Mouse (Mus musculus): ENCODE data around the gene Fli1.
A peak's percentile ranks its signal among the peaks of the same experiment; 100 is the strongest.

Gene Fli1

GRCm38 (mm10) chr9:32562837-32563236 is 20.2 kb upstream of the Fli1 start:
- no peak for DNase-seq (ENCODE audit: low read depth, low spot score)
- no peaks in the 10 kb centered on the region for H3K27me3 ChIP-seq (ENCODE audit: control insufficient read depth, insufficient read depth, low read length, poor library complexity, severe bottlenecking)

GRCm38 (mm10) chr9:32562409-32562808 is 19.7 kb upstream of the Fli1 start:
- Histone ChIP-seq H3K27me3 (ENCODE audit: control insufficient read depth, insufficient read depth, low read length, poor library complexity, severe bottlenecking) (no peaks in the 10 kb centered on the region), H3K36me3 (ENCODE audit: control insufficient read depth, insufficient read depth, low read length, poor library complexity, severe bottlenecking) (no peaks in the 10 kb centered on the region)
- DNase-seq (ENCODE audit: low read depth, low spot score) = peak; percentile 80

More at GRCm38 (mm10) chr9:32562837-32563236, 20.2 kb upstream of the Fli1 start:
- H3K36me3 ChIP-seq (ENCODE audit: control insufficient read depth, insufficient read depth, low read length, poor library complexity, severe bottlenecking) = no peaks in the 10 kb centered on the region

GRCm38 (mm10) chr9:32561190-32561890 is 18.7 kb upstream of the Fli1 start:
- H3K36me3 ChIP-seq (ENCODE audit: control insufficient read depth, insufficient read depth, low read length, poor library complexity, severe bottlenecking) = no peaks in the 10 kb centered on the region
- H3K27me3 ChIP-seq (ENCODE audit: control insufficient read depth, insufficient read depth, low read length, poor library complexity, severe bottlenecking) = no peaks in the 10 kb centered on the region
- no peak for DNase-seq (ENCODE audit: low read depth, low spot score)

DNA sequence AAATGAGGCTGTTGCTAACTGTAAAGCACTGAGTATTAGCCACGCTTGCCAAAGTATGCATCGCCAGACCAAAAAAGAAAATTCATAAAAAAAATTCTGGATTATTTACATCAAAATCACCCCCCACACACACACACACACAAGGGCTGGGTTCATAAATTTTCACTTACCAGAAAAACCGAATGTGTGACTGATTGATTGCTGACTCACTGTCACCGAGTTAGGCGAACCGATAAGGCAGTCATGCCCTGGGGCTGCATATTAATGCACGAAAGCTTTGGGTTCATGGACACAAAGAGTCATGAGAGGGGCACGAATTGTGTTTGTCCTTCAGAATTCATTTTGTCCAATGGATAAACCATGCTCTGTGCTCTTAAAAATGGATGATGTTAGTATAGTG is 17.2 kb upstream of the Fli1 start:
- DNase-seq (ENCODE audit: low read depth, low spot score) = no peak

GRCm38 (mm10) chr9:32559454-32559853 is 16.8 kb upstream of the Fli1 start:
- H3K36me3 ChIP-seq (ENCODE audit: control insufficient read depth, insufficient read depth, low read length, poor library complexity, severe bottlenecking) = no peaks in the 10 kb centered on the region
- no peak for DNase-seq (ENCODE audit: low read depth, low spot score)

More for the DNA sequence above, 17.2 kb upstream of the Fli1 start:
- no peaks in the 10 kb centered on the region for H3K27me3 ChIP-seq (ENCODE audit: control insufficient read depth, insufficient read depth, low read length, poor library complexity, severe bottlenecking)
- H3K36me3 ChIP-seq (ENCODE audit: control insufficient read depth, insufficient read depth, low read length, poor library complexity, severe bottlenecking) = no peaks in the 10 kb centered on the region

DNA sequence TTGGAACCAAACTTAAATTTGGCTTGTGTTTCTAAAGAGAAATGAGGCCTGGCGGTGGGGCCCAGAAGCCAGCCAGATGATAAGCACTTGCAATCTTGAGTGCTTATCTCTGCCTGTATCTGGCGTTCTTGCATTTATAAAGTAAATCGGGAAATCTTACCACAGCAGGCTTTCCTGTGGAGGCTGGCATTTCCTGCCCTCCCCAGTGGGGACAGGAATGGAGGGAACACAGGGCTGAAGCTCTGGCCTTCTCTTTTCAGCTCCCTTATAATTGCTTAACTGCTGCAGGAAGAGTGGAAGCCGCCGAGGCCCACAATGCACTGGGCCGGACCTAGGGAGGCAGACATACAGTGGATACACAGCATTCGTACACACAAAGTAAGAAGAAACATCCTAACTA is 13.7 kb upstream of the Fli1 start:
- DNase-seq (ENCODE audit: low read depth, low spot score) = no peak
- Histone ChIP-seq H3K27me3 (ENCODE audit: control insufficient read depth, insufficient read depth, low read length, poor library complexity, severe bottlenecking) (no peaks in the 10 kb centered on the region), H3K36me3 (ENCODE audit: control insufficient read depth, insufficient read depth, low read length, poor library complexity, severe bottlenecking) (peaks cover 2% of the 10 kb centered on the region; the same call in 1 of the 2 replicates)

More at GRCm38 (mm10) chr9:32559454-32559853, 16.8 kb upstream of the Fli1 start:
- H3K27me3 ChIP-seq (ENCODE audit: control insufficient read depth, insufficient read depth, low read length, poor library complexity, severe bottlenecking) = no peaks in the 10 kb centered on the region

- H3K36me3 ChIP-seq (ENCODE audit: control insufficient read depth, insufficient read depth, low read length, poor library complexity, severe bottlenecking) = peaks cover 2% of the 10 kb centered on the region; the same call in 1 of the 2 replicates
Measured at GRCm38 (mm10) chr9:32555279-32555678, 12.6 kb upstream of the Fli1 start.

GRCm38 (mm10) chr9:32550541-32550940 is 7.9 kb upstream of the Fli1 start:
- peaks cover 2% of the 10 kb centered on the region; the same call in 1 of the 2 replicates for H3K36me3 ChIP-seq (ENCODE audit: control insufficient read depth, insufficient read depth, low read length, poor library complexity, severe bottlenecking)
- no peaks in the 10 kb centered on the region for H3K27me3 ChIP-seq (ENCODE audit: control insufficient read depth, insufficient read depth, low read length, poor library complexity, severe bottlenecking)
- DNase-seq (ENCODE audit: low read depth, low spot score) = no peak

More at GRCm38 (mm10) chr9:32555279-32555678, 12.6 kb upstream of the Fli1 start:
- DNase-seq (ENCODE audit: low read depth, low spot score) = no peak
- no peaks in the 10 kb centered on the region for H3K27me3 ChIP-seq (ENCODE audit: control insufficient read depth, insufficient read depth, low read length, poor library complexity, severe bottlenecking)

DNA sequence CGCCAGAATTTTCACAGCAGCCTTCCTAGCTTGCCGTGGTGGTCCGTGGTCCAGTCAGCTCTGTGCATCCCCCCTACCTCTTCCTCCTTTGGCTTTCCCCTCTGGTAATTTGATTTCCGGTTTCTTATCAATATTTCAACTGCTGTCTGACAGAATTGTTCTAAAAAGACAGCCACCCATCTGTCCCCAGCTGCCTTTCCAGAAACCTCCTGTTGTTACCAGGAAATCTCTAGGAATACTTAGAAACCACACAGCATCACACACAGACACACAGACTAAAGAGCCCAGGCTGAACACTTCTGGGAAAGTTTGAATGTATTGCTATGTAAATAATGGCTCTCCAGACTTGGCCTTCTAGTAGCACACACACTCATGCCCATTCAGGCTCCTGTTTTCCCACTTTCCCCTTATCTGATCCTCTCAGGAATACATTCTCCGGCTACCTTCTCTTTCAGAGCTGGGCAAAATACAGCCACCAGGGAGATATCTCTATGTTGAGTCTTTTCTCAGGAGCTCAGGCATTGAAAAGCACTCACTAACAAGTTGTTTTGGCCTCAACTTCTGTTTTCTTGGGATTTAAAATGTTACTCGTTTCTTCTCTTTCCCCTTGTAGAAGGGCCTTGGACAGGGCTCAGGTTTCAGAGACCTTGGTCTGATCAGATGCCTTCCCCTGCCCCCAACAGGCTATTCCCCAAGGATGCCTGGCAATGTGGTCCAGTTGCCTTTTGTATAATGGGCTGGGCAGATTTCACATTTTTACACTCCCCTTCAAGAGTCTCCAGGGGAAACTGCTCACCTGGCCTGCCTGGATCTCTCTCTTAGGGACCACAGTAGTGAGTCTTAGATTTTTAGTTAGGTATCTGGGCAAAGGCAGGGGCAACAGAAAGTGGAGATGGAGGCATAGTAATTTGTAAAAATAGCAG is 7.1 kb upstream of the Fli1 start:
- H3K27me3 ChIP-seq (ENCODE audit: control insufficient read depth, insufficient read depth, low read length, poor library complexity, severe bottlenecking) = no peaks in the 10 kb centered on the region
- H3K36me3 ChIP-seq (ENCODE audit: control insufficient read depth, insufficient read depth, low read length, poor library complexity, severe bottlenecking) = peaks cover 2% of the 10 kb centered on the region; the same call in 1 of the 2 replicates
- no peak for DNase-seq (ENCODE audit: low read depth, low spot score)

DNA sequence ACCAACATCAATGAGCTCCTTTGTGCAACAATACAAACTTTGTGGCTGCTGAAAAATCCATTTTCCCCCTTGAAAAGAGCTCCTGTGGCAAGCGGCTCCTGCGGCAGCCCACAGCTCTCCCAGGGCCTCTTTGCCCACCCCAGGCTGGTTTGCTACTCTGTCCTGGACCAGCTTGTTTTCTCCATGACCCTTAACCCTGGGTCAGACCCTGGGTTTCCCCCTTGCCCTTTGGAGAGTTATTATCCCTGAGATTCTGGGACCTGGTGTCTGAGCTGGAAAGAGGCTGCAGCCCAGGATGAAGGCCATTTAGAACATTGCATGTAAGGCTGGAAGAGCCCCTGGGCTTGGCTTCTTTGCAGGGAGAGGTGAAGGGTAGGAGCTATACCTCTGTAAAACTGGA is 4.1 kb upstream of the Fli1 start:
- no peaks in the 10 kb centered on the region for H3K36me3 ChIP-seq (ENCODE audit: control insufficient read depth, insufficient read depth, low read length, poor library complexity, severe bottlenecking)
- no peaks in the 10 kb centered on the region for H3K27me3 ChIP-seq (ENCODE audit: control insufficient read depth, insufficient read depth, low read length, poor library complexity, severe bottlenecking)
- no peak for DNase-seq (ENCODE audit: low read depth, low spot score)

DNA sequence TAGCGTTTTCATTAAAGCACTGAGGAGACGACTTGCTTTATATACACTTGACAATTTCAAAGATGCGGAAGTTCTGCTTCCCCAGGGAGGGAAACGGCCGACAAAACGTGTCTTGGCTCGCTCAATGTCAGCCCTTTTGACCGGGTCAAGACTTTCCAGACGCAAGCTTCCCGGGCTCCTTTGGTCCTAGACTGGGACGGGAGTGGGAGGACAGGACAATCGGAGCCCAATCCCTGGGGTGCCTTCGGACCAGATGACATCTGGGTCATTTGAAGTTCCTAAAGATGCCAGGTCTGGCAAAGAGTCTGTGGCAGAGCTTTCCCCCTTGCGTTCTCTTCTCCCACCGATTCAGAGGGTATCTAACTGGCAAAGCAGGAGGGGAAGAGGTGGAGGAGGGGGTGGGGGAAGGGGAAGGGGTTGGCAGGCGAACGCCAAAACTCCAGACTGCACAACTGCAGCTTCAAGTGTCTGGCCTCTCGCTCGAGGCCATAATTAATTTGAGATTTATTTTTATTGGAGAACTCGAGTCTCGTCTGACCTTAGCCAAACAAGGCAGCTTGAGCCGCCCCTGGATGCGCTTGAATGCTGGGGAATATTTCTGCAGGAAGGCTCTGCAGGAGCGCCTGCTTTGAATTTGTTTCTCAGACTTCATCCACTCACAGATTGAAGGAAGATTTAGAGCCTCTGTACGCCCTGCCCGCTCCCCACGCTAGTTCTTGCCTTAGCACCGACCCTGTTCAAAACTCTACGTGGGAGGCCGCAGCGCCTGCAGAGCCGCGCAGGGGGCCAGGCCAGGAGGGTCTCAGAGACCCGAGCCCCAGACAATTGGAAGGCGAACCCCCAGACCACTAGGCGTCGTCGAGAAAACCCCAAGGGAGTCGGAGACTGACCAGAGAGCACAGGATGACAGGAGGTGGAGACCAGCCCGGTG is 2.3 kb upstream of the Fli1 start:
- peak; percentile 45 for DNase-seq (ENCODE audit: low read depth, low spot score)
- Histone ChIP-seq H3K36me3 (ENCODE audit: control insufficient read depth, insufficient read depth, low read length, poor library complexity, severe bottlenecking) (no peaks in the 10 kb centered on the region), H3K27me3 (ENCODE audit: control insufficient read depth, insufficient read depth, low read length, poor library complexity, severe bottlenecking) (no peaks in the 10 kb centered on the region)

- Histone ChIP-seq H3K27me3 (ENCODE audit: control insufficient read depth, insufficient read depth, low read length, poor library complexity, severe bottlenecking) (no peaks in the 10 kb centered on the region), H3K36me3 (ENCODE audit: control insufficient read depth, insufficient read depth, low read length, poor library complexity, severe bottlenecking) (no peaks in the 10 kb centered on the region)
- DNase-seq (ENCODE audit: low read depth, low spot score) = no peak
Measured at GRCm38 (mm10) chr9:32543923-32544575, 1.4 kb upstream of the Fli1 start.

DNA sequence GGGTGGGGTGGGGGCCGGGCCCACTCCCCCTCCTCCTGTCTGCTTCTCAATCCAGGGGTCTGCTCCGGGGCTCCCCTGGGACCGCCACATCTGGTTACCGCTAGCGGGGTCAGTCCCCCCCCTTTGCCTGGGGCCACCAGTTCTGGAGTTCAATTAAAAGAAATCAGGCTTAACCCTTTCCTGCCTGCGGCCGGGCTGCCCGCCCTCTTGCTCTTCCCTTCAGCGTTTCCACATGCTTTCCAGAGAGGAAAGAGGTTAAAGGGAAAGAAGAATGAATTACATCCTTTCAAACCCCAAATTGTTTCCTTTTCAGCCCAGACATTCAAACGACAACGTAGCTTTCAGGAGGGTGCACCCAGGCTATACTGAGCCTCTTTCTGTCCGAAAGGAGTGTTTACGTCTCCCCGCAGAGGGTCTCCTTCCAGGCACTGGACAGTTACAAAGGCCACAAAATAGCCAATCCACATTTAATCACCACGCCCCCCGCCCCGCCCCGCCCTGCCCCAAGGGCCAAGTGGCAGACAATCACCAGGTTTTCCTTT is 450 bp upstream of the Fli1 start:
- DNase-seq (ENCODE audit: low read depth, low spot score) = no peak
- no peaks in the 10 kb centered on the region for H3K27me3 ChIP-seq (ENCODE audit: control insufficient read depth, insufficient read depth, low read length, poor library complexity, severe bottlenecking)
- H3K36me3 ChIP-seq (ENCODE audit: control insufficient read depth, insufficient read depth, low read length, poor library complexity, severe bottlenecking) = no peaks in the 10 kb centered on the region
